Mouse (Mus musculus): ENCODE results near the gene Aph1b. TPM values are rescaled to one million over a fixed set of nuclear protein-coding genes. Genes with fewer than 3 reads are reported as not detected.
A peak's percentile ranks its signal among the peaks of the same experiment; 100 is the strongest.

Aph1b gene
- polyA plus RNA-seq, 1 experiment from 2014 or later: 32.0 TPM

DNA sequence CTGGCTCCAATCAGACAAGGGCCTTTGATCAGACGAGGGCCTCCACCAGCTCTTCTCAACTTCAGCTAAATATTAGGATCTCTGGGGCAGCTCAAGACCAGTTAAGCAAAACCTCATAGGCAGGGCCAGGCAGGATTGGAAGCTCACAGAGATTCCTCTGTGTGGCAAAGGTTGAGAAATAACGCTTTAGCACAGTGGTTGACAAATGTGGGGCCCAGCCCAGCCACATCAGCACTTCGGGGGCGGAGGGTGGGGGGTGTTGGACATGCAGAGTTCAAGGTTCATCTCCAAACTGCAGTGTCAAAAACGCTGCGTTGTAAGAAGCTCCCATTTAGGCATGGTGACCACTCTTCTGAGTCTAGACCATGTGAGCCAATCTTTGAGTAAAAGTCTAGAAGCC is 60.7 kb downstream of the Aph1b start:
- no peak overlapping the region for H3K27ac ChIP-seq (replicated peaks; ENCODE audit: low read depth, low read length)
- H3K4me3 ChIP-seq (replicated peaks; ENCODE audit: low read depth, low read length): no peak overlapping the region
- H3K9ac ChIP-seq (replicated peaks; ENCODE audit: low read length): no peak overlapping the region
- H3K9me3 ChIP-seq (ENCODE audit: control insufficient read depth, low read length): no peaks in the 10 kb centered on the region
- no peaks in the 10 kb centered on the region for H3K36me3 ChIP-seq (ENCODE audit: control insufficient read depth, insufficient read depth, low read length)
- WGBS: 87% methylated on average over 6 of the region's 6 CpGs
- H3K4me2 ChIP-seq (ENCODE audit: low read length): no peak overlapping the region
- no peaks in the 10 kb centered on the region for H3K27me3 ChIP-seq (ENCODE audit: control insufficient read depth, insufficient read depth, low read length)
- ATAC-seq (ENCODE audit: low FRiP score, low TSS enrichment): no peak
- DNase-seq: no peak
- no peaks in the 10 kb centered on the region for H3K4me1 ChIP-seq (ENCODE audit: control insufficient read depth, insufficient read depth, low read length)

DNA sequence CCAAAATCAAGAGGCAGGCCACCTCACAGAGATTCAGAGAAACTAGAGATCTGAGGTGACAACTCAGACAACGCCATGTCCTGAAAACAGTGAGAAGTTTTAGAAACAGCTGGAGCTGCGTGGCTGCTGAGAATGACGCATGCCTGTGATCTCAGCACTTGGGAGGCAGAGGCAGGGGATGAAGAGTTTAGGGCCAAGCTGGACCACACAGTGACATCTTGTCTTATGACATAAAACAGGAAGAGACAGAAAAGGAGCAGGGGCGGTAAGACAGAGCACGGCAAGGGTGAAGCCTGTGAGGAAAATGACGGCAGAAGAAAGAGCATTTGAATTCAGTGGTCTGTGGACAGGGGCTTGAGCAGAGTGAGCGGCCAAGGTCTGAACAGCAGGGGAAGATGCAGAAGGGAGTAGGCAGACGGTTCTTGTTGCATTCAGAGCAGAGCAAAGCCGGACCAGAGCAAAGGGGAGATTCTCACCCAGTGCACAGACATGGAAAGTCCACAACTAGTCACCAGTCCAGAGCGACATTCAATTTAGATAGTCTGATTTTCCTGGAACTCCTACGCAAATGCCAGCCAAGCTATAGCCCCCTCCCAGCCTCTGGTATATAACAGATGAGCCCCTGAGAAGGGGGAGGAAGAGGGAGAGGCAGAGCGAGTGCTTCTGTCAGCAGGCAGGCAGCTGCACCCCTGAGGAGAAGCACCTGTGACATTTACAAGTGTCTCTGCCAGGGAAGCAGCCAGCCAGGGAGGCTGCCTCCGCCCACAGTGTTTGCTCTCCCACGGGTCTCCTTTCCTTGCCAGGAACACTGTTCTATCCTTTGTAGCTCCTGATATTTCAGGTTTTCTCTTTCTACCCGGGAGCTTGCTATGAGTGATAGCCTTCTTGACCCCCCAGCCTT is 62.2 kb downstream of the Aph1b start:
- ATAC-seq (ENCODE audit: low FRiP score, low TSS enrichment): no peak
- 48% methylated on average over 15 of the region's 15 CpGs for WGBS
- Histone ChIP-seq H3K4me3 (replicated peaks; ENCODE audit: low read depth, low read length) (no peak overlapping the region), H3K4me1 (ENCODE audit: control insufficient read depth, insufficient read depth, low read length) (no peaks in the 10 kb centered on the region), H3K27me3 (ENCODE audit: control insufficient read depth, insufficient read depth, low read length) (no peaks in the 10 kb centered on the region), H3K9me3 (ENCODE audit: control insufficient read depth, low read length) (no peaks in the 10 kb centered on the region), H3K9ac (replicated peaks; ENCODE audit: low read length) (0 out of 2 replicates have a peak overlapping the region, but pooled peaks have one; percentile 6), H3K36me3 (ENCODE audit: control insufficient read depth, insufficient read depth, low read length) (no peaks in the 10 kb centered on the region), H3K27ac (replicated peaks; ENCODE audit: low read depth, low read length) (no peak overlapping the region), H3K4me2 (ENCODE audit: low read length) (no peak overlapping the region)
- DNase-seq: peak; percentile 24

DNA sequence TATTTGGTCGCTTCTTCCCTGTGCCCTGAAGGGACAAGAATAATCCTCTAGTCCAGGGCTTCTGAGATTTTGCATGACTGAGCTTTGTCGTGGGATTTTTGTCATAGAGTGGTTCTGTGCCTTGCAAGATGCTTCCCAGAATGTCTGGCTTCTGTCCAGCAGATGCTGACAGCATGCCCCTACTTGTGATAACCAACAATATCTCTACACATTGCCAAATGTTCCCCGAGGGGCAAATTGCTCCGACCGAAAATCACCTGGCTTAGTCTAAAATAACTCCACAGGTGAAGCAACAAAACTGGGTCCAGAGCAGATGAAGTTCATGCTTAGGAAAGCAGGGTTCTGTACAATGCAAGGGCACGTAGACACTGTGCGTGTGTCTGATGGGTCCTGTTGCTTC is 64.0 kb downstream of the Aph1b start:
- Histone ChIP-seq H3K27me3 (ENCODE audit: control insufficient read depth, insufficient read depth, low read length) (no peaks in the 10 kb centered on the region), H3K36me3 (ENCODE audit: control insufficient read depth, insufficient read depth, low read length) (no peaks in the 10 kb centered on the region), H3K4me1 (ENCODE audit: control insufficient read depth, insufficient read depth, low read length) (no peaks in the 10 kb centered on the region), H3K27ac (replicated peaks; ENCODE audit: low read depth, low read length) (no peak overlapping the region), H3K4me2 (ENCODE audit: low read length) (no peak overlapping the region), H3K4me3 (replicated peaks; ENCODE audit: low read depth, low read length) (no peak overlapping the region), H3K9ac (replicated peaks; ENCODE audit: low read length) (no peak overlapping the region), H3K9me3 (ENCODE audit: control insufficient read depth, low read length) (no peaks in the 10 kb centered on the region)
- no peak for DNase-seq
- 83% methylated on average over 7 of the region's 7 CpGs for WGBS
- no peak for ATAC-seq (ENCODE audit: low FRiP score, low TSS enrichment)

DNA sequence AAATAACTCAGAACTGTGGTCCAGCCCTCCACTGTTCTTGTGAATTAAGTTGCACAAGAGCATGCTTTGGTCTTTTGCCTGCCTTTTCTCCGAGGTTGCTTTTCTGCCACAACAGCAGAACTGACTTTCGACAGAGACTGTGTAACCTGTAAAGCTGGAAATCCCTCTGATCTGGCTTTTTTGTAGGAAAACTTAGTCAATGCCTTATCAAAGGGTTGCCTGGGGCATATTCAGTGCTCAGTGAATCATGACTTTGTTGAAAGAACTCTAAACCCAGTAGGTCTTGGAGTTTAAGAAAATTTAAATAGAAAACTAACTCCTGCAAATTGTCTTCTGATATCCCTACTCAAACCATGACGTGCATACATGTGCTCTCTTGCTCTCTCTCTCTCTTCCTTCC is 64.7 kb downstream of the Aph1b start:
- H3K9ac ChIP-seq (replicated peaks; ENCODE audit: low read length): no peak overlapping the region
- no peak overlapping the region for H3K27ac ChIP-seq (replicated peaks; ENCODE audit: low read depth, low read length)
- 59% methylated on average over 3 of the region's 3 CpGs for WGBS
- DNase-seq (peak; percentile 8), ATAC-seq (ENCODE audit: low FRiP score, low TSS enrichment) (no peak)
- H3K9me3 ChIP-seq (ENCODE audit: control insufficient read depth, low read length): no peaks in the 10 kb centered on the region
- no peaks in the 10 kb centered on the region for H3K27me3 ChIP-seq (ENCODE audit: control insufficient read depth, insufficient read depth, low read length)
- H3K4me2 ChIP-seq (ENCODE audit: low read length): no peak overlapping the region
- H3K4me1 ChIP-seq (ENCODE audit: control insufficient read depth, insufficient read depth, low read length): no peaks in the 10 kb centered on the region
- no peaks in the 10 kb centered on the region for H3K36me3 ChIP-seq (ENCODE audit: control insufficient read depth, insufficient read depth, low read length)
- H3K4me3 ChIP-seq (replicated peaks; ENCODE audit: low read depth, low read length): no peak overlapping the region

DNA sequence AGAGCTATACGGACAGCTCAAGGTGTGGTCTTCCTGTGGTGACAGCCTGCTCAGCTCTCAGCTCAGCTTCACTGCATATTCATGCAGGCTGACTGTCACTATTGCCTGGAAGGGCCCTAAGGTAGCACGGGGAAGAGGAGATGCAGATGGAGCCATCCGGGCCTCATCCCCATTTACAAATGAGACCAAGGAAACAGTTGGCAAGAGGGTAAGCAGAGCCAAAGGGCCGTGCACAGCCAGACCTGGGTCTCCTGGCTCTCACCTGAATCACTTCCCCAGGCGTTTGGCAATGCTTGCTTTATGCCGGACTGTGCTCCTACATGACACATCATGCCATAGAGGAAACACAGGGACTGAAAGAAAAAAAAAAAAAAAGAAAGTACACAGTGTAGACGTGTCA is 68.0 kb downstream of the Aph1b start:
- no peak overlapping the region for H3K4me2 ChIP-seq (ENCODE audit: low read length)
- no peaks in the 10 kb centered on the region for H3K9me3 ChIP-seq (ENCODE audit: control insufficient read depth, low read length)
- no peaks in the 10 kb centered on the region for H3K36me3 ChIP-seq (ENCODE audit: control insufficient read depth, insufficient read depth, low read length)
- DNase-seq: no peak
- no peak overlapping the region for H3K9ac ChIP-seq (replicated peaks; ENCODE audit: low read length)
- 74% methylated on average over 7 of the region's 7 CpGs for WGBS
- H3K4me1 ChIP-seq (ENCODE audit: control insufficient read depth, insufficient read depth, low read length): no peaks in the 10 kb centered on the region
- no peaks in the 10 kb centered on the region for H3K27me3 ChIP-seq (ENCODE audit: control insufficient read depth, insufficient read depth, low read length)
- no peak overlapping the region for H3K27ac ChIP-seq (replicated peaks; ENCODE audit: low read depth, low read length)
- ATAC-seq (ENCODE audit: low FRiP score, low TSS enrichment): no peak
- no peak overlapping the region for H3K4me3 ChIP-seq (replicated peaks; ENCODE audit: low read depth, low read length)

DNA sequence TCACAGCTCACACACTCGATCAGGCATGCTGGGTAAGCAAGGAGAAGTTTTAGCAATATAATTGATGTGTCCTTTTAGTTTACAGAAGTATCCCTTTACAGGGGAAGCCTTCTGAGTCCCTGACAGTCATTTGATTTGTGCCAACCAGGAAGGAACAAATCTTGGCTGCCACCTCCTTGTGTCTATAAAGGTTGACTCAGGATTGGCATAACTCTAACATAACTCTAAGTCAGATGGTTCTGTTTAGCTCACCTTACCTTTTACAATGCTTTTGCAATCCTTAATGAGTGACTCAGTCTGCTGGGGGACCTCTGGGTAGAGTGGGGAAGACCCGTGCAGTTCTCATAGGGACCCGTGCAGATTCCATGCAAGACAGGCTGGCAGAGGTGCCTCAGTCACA is 69.7 kb downstream of the Aph1b start:
- Histone ChIP-seq H3K4me2 (ENCODE audit: low read length) (no peak overlapping the region), H3K9me3 (ENCODE audit: control insufficient read depth, low read length) (no peaks in the 10 kb centered on the region), H3K27me3 (ENCODE audit: control insufficient read depth, insufficient read depth, low read length) (no peaks in the 10 kb centered on the region), H3K4me1 (ENCODE audit: control insufficient read depth, insufficient read depth, low read length) (no peaks in the 10 kb centered on the region), H3K4me3 (replicated peaks; ENCODE audit: low read depth, low read length) (no peak overlapping the region), H3K36me3 (ENCODE audit: control insufficient read depth, insufficient read depth, low read length) (no peaks in the 10 kb centered on the region), H3K9ac (replicated peaks; ENCODE audit: low read length) (no peak overlapping the region), H3K27ac (replicated peaks; ENCODE audit: low read depth, low read length) (no peak overlapping the region)
- DNase-seq: no peak
- ATAC-seq (ENCODE audit: low FRiP score, low TSS enrichment): no peak
- WGBS: 90% methylated on average over 3 of the region's 3 CpGs

Other genes starting within 250 kb of the Aph1b start
- gene Usp3, start 202.3 kb downstream of the Aph1b start, polyA plus RNA-seq (2014; fragmentation: Nextera tagmentation; extraction: Ambion mirVana): 70.0 and 104 TPM in 2 replicates
- 0.07 and 0.62 TPM in 2 replicates for gene Car12, start 81.8 kb downstream of the Aph1b start, polyA plus RNA-seq (2014; fragmentation: Nextera tagmentation; extraction: Ambion mirVana)
- 0.11 and 0.16 TPM in 2 replicates for gene Gm10647, start 1.5 kb upstream of the Aph1b start, polyA plus RNA-seq (2014; fragmentation: Nextera tagmentation; extraction: Ambion mirVana)
- 2.1 and 3.4 TPM in 2 replicates for gene Aph1c, start 39.2 kb upstream of the Aph1b start, polyA plus RNA-seq (2014; fragmentation: Nextera tagmentation; extraction: Ambion mirVana)
- gene Rab8b, start 124.2 kb upstream of the Aph1b start, polyA plus RNA-seq (2014; fragmentation: Nextera tagmentation; extraction: Ambion mirVana): 20.8 and 27.6 TPM in 2 replicates
- gene Rps27l, start 150.6 kb upstream of the Aph1b start, polyA plus RNA-seq (2014; fragmentation: Nextera tagmentation; extraction: Ambion mirVana): 245 and 251 TPM in 2 replicates
- 14.2 and 14.8 TPM in 2 replicates for gene Lactb, start 180.0 kb upstream of the Aph1b start, polyA plus RNA-seq (2014; fragmentation: Nextera tagmentation; extraction: Ambion mirVana)

All from midbrain, embryonic 14.5 days (tissue).